Mouse (Mus musculus) lung, adult 2 months (tissue): ENCODE measurements around the gene A630001G21Rik. TPM values are rescaled to one million over a fixed set of nuclear protein-coding genes. Genes with fewer than 3 reads are reported as not detected.
A peak's percentile ranks its signal among the peaks of the same experiment; 100 is the strongest.

Experiments
- DNase-seq: peaks from one replicate; pipeline ENCODE4 v3.0.0; 2022
- H3K4me1 ChIP-seq: fragments of 200-500 bp; 2 replicates; pipeline ENCODE4 v1.6.1; 2011; ENCODE audit warnings: low read length; ENCODE audit not compliant: control insufficient read depth, insufficient read depth
- H3K4me3 ChIP-seq: fragments of 200-500 bp; replicated peaks from 2 replicates; pipeline ENCODE3; 2011; ENCODE audit warnings: low read depth, mild to moderate bottlenecking, control low read depth, low read length; ENCODE audit errors: extremely low read depth
- CTCF ChIP-seq: fragments of 200-500 bp; IDR thresholded peaks from 2 replicates; pipeline ENCODE4 v1.5.1; 2011; ENCODE audit warnings: mild to moderate bottlenecking, low read length, control low read depth; ENCODE audit not compliant: insufficient read depth
- POLR2A ChIP-seq: fragments of 200-500 bp; IDR thresholded peaks from 2 replicates; pipeline ENCODE4 v1.6.1; 2011; ENCODE audit warnings: low read depth, mild to moderate bottlenecking, control low read depth, low read length, borderline replicate concordance; ENCODE audit errors: extremely low read depth
- WGBS: fragments of 180-500 bp; shearing (Covaris S2); methylation state at CpG from one replicate; pipeline ENCODE4 v1.1.7; 2018; 5-methylcytosine and 5-hydroxymethylcytosine counted together
- polyA plus RNA-seq: library from polyadenylated mRNA; depleted of rRNA; stranded (reverse); fragments of >200 nt; gene quantifications from 2 replicates; pipeline ENCODE4 v1.2.3, GENCODE M21; 2012

A630001G21Rik gene
- polyA plus RNA-seq, 1 experiment, result 3.6 TPM

DNA sequence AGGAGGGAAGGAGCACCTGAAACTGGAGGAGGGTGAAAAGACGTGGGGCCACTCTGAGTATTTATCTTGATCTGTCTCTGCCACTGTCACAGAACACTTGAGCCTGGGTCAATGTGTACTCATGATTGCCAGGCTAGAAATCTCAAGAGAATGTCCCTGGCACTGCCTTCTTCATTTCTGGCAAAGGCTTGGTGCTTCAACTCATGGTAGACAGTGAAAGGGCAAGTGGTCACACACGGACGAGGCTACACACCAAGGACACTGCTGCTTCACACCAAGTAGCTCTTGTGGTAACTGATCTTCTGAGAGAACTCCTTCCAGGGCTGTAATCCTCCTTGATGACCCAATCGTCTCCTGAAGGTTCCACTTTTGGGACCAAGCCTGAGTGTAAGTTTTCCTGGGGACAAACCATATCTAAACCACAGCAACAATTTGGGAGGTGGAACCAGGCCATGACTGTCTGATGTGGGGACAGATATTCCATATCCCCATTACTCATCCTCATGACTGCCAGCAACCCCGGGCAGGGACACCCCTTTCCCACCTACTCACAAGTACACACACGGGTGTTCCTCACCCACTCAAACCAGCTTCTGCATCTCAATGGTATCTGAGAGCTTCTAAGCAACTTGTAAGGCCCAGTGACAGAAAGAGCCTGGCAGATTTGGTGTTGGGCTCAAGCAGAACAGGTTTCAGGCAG lies 20.8 kb downstream of the A630001G21Rik start:
- H3K4me3 ChIP-seq, result no peak overlapping the region
- no peaks in the 10 kb centered on the region for H3K4me1 ChIP-seq
- no peak for DNase-seq
- TF ChIP-seq POLR2A (no peak), CTCF (no peak)
- 58% methylated on average over 6 of the region's 6 CpGs for WGBS

DNA sequence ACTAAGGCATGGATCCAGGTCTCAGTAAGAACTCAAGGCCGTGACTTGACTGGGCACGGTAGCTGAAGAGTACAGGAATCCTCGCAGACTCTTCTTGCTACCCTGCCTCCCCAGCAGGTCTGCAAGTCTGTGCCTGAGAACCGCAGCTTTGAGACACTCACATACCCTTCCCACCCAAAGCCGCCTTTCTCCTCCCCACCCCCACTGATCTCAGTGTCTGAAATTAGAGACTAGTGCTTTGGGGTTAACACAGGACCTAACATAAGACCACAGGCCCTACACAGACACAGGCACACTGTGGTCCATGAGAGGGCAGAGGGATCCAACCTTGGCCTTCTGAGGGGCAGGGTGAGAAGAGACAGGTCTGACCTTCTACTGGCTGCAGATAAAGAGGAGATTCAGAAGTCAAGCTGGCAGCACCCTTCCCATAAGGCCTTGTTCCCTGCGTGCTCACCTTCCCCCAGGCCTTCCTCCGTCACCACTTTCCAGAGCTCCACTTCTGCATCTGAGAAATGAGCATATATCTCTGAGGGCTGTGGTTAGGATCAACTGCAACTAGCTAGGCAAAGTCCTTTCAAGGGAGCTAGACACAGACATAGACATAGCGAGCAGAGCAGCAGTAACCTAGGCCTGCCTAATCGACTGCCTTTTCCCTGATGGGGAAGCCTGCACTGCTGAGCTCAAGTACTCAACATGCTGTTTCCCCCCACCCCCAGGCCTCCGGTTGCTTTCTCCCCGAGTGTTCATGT lies 26.3 kb downstream of the A630001G21Rik start:
- TF ChIP-seq CTCF (no peak), POLR2A (no peak)
- Histone ChIP-seq H3K4me3 (no peak overlapping the region), H3K4me1 (no peaks in the 10 kb centered on the region)
- DNase-seq, result no peak
- 69% methylated on average over 11 of the region's 11 CpGs for WGBS

DNA sequence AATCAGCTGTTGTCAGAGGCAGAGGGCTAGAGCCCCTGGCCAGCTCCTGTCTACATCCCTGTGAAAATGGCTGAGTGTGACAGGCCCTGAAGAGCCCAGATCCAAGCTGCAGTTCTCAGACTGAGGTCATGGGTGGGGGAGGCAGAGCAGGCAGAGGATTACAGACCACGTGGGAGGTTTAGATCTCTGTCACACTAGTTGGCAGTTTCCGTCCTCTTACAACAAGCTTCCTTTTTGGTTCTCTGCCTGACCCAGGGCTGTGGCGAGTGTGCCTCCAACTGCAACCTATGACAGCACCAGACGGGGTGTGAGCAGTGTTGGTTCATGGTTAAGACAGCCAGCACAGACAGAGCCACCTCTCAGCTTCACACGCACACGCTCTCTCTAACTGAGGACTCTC lies 26.9 kb downstream of the A630001G21Rik start:
- DNase-seq, result peak; percentile 4
- 28% methylated on average over 6 of the region's 6 CpGs for WGBS
- Histone ChIP-seq H3K4me1 (no peaks in the 10 kb centered on the region), H3K4me3 (no peak overlapping the region)
- TF ChIP-seq CTCF, result no peak
- TF ChIP-seq POLR2A, result no peak

DNA sequence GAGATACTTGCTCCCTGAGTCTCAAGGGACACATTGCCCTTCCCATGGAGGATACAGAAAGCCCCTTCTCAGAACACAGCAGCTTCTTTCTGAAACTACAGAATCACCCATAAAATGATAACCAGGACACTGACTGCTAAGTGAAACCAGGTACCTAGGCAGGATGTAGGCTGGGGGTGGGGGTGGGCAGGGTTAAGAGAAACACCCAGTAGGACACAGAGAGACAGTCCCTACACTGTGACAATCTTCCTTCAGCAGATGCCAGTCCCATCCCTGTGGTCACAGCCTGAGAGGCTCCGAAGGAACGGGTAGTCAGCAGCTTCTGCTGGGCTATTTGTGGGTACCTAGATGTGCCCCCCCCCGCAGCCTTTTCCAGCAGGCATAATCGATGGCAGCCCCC lies 27.8 kb downstream of the A630001G21Rik start:
- WGBS, result 72% methylated on average over 4 of the region's 4 CpGs

DNA sequence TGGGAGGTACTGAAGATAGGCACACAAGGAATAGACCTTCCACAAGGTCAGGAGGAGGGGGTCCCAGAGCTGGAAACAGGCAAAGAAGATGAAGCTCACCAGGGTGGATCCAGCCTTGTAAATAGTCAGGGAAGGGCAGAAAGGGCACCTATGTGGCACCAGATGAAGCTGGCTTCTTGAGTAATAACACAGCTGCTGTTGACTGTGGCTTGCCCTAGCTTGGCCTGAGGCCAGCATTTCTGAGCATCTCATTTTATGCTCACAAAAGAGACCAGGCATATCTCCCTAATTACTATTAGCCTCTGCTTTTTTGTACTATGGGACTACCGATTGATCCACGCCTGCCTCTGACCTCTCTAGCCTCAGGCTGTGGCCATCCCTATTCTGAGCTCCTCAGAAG lies 28.6 kb downstream of the A630001G21Rik start:
- TF ChIP-seq CTCF, result no peak
- H3K4me1 ChIP-seq, result no peaks in the 10 kb centered on the region
- no peak overlapping the region for H3K4me3 ChIP-seq
- WGBS, result 88% methylated on average over 2 of the region's 2 CpGs
- no peak for DNase-seq

More for the DNA sequence above, 27.8 kb downstream of the A630001G21Rik start:
- no peak for DNase-seq
- Histone ChIP-seq H3K4me3 (no peak overlapping the region), H3K4me1 (no peaks in the 10 kb centered on the region)
- TF ChIP-seq POLR2A, result no peak
- no peak for TF ChIP-seq CTCF

DNA sequence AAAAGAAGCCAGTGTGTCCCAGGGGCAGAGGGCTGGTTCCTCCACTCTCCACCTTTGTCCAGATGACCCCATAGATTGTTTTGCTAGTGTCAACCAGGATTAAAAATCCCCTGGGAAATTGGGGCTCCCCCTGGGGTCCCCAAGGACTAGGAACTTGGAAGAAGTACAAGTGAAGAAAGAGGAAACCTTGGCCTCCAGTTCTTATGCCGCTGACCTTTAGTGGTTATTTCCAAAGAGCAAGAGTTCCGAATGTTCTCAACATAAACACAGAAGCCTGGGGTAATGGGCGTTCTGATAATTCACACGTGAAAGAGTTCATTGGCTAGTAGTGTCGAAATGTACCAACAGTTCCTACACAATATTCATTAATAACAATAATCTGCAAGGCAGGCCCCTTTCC lies 31.9 kb downstream of the A630001G21Rik start:
- 73% methylated on average over 5 of the region's 5 CpGs for WGBS
- TF ChIP-seq CTCF, result no peak
- DNase-seq, result no peak
- Histone ChIP-seq H3K4me3 (no peak overlapping the region), H3K4me1 (no peaks in the 10 kb centered on the region)

DNA sequence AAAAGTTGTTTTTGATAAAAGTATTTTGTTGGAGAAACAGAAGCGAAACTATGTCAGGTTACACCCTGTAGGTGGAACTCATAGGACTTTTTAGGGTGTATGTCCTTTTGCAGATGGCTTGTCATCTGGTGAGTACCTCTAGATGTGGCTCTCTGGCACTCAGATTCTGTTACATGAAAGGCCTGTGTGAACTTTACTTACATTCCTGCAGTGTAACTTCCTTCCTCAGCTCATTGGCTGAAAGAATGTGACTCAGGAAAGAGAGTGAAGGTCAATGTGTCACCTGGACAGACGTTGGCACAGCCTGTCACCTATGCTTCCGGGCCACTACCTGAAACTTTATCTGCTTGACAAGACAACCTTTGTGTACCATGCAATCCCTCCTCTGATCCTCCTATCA lies 33.9 kb downstream of the A630001G21Rik start:
- no peaks in the 10 kb centered on the region for H3K4me1 ChIP-seq
- no peak for TF ChIP-seq CTCF
- TF ChIP-seq POLR2A, result no peak
- no peak overlapping the region for H3K4me3 ChIP-seq
- DNase-seq, result no peak
- WGBS, result 58% methylated on average over 3 of the region's 3 CpGs

DNA sequence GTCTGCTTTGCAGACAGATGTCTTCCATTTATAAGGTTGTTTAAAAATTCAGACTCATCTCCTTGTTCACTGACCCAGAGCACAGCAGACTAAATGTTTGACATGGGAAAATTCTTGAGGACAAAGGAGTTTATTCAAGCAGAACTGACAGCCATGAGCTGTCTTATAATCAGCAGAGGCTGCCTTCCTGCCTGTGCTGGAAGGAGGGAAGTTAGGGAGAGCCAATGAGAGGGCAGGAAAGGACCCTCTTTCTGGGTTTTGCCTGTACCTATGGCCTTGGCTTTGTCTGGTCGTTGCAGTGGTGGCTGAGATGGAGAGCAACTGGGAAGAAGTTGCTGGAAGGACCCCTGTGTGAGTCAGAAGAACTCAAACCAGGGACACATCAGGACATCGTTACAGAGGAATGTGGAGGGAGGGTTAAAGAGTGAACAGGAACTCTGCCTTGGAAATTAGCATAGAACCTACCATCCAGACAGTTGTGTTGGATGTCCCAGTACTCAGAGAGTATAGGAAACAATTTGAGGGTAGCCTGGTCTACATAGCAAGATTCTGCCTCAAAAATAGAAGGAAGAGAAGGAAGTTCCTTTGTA lies 35.4 kb downstream of the A630001G21Rik start:
- TF ChIP-seq CTCF (no peak), POLR2A (no peak)
- H3K4me3 ChIP-seq, result no peak overlapping the region
- no peaks in the 10 kb centered on the region for H3K4me1 ChIP-seq
- 29% methylated on average over 2 of the region's 2 CpGs for WGBS
- no peak for DNase-seq

DNA sequence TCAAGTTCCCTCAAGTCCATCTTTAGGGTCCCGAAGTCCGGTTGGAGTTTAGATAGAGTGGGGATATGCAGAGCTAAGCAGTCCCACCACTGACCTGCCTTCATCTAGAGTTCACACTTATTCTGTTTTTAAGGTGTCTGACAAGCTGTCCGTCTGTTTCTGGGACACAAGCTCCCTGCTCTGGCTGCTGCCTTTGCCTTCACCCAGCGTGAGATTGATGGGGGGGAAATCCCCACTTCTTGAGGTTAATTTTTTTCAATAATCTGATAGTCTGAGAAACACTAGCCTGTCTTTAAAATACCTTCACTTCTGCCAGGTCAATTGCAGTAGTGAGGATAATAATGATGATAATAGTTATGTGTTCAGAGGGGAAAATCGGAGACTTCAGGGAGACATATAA lies 36.1 kb downstream of the A630001G21Rik start:
- no peak overlapping the region for H3K4me3 ChIP-seq
- no peak for TF ChIP-seq CTCF
- TF ChIP-seq POLR2A, result no peak
- 61% methylated on average over 5 of the region's 5 CpGs for WGBS
- no peak for DNase-seq
- H3K4me1 ChIP-seq, result no peaks in the 10 kb centered on the region

DNA sequence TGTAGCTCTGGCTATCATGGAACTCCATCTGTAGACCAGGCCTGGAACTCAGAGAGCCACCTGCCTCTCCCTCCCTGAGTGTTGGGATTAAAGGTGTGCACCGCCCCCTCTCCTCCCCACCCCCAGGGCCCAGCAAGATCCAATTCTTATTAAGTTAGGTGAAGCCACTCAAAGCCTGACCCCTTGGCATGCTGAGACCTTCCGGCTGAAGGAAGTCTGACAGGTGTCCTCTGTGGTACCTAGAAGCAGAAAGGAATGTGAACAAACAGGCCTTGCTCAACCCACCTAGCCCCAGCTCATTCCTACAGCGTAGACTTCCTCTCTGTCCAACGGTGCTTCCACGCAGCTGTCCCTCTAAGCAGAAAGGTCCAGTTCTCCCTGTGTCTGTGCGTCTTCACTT lies 37.5 kb downstream of the A630001G21Rik start:
- H3K4me1 ChIP-seq, result no peaks in the 10 kb centered on the region
- DNase-seq, result no peak
- WGBS, result 63% methylated on average over 6 of the region's 6 CpGs
- no peak overlapping the region for H3K4me3 ChIP-seq
- TF ChIP-seq CTCF (no peak), POLR2A (no peak)
